Mouse (Mus musculus) adrenal gland, postnatal 36 days (tissue): Measurements from ENCODE around the gene Zfp64. TPM values are rescaled to one million over a fixed set of nuclear protein-coding genes. Genes with fewer than 3 reads are reported as not detected.
A peak's percentile ranks its signal among the peaks of the same experiment; 100 is the strongest.

ENCODE experiments used
- DNase-seq, 2 experiments: peaks; one replicate each; pipeline ENCODE4 v3.0.0; 2021; ENCODE audit warnings: mixed read lengths in 1 of 2
- long read RNA-seq, 2 experiments: library from polyadenylated mRNA; stranded (forward); transcript quantifications; one replicate each; pipeline ENCODE4 v2.0.0; 2021; ENCODE audit warnings: borderline sequencing depth in 2 of 2
- total RNA-seq, 2 experiments: library from RNA; stranded (reverse); gene quantifications; 2 replicates each; pipeline ENCODE4 v1.2.3; 2021

The Zfp64 gene
- total RNA-seq, result 10 to 100 TPM; 16.9 to 18.4 TPM
- long read RNA-seq, experiment 1, transcript Zfp64-201 (6 exons, 2,438 nt), result major isoform, 16 of 31 reads
- long read RNA-seq, experiment 1, partial matches to known transcripts, result 11 of 31 reads
- long read RNA-seq, experiment 1, other reads (novel, unspliced or antisense), result 3 of 31 reads
- long read RNA-seq, experiment 2, transcript Zfp64-201 (6 exons, 2,438 nt), result major isoform, 6 of 8 reads
- long read RNA-seq, experiment 2, partial matches to known transcripts, result 0 of 8 reads
- long read RNA-seq, experiment 2, other reads (novel, unspliced or antisense), result 1 of 8 reads

- DNase-seq, result peak; percentile 94 to 96
Measured at GRCm38 (mm10) chr2:168954835-168955716, at the start of gene Zfp64. TSS of gene Zfp64 (minus strand) at chr2:168955587.

- peak; percentile 34 to 35 for DNase-seq
Measured at GRCm38 (mm10) chr2:168992642-168993420, 37.4 kb upstream of the Zfp64 start.

- no peak for DNase-seq
Measured at GRCm38 (mm10) chr2:168990957-168991356, 35.6 kb upstream of the Zfp64 start.

GRCm38 (mm10) chr2:168990061-168990753 lies 34.8 kb upstream of the Zfp64 start:
- no peak for DNase-seq

GRCm38 (mm10) chr2:168988056-168988455 lies 32.7 kb upstream of the Zfp64 start:
- DNase-seq, result no peak

GRCm38 (mm10) chr2:168987421-168987820 lies 32.0 kb upstream of the Zfp64 start:
- no peak for DNase-seq

- no peak for DNase-seq
Measured at GRCm38 (mm10) chr2:168981951-168982350, 26.6 kb upstream of the Zfp64 start.

GRCm38 (mm10) chr2:168981448-168981847 lies 26.1 kb upstream of the Zfp64 start:
- no peak for DNase-seq

GRCm38 (mm10) chr2:168980859-168981258 lies 25.5 kb upstream of the Zfp64 start:
- DNase-seq, result peak; percentile 41 to 68

GRCm38 (mm10) chr2:168979742-168980141 lies 24.4 kb upstream of the Zfp64 start:
- peak; percentile 23 to 43 for DNase-seq

GRCm38 (mm10) chr2:168978031-168978430 lies 22.6 kb upstream of the Zfp64 start:
- DNase-seq, result peak; percentile 21 to 45

GRCm38 (mm10) chr2:168970131-168970530 lies 14.7 kb upstream of the Zfp64 start:
- DNase-seq, result no peak

GRCm38 (mm10) chr2:168968136-168968925 lies 12.9 kb upstream of the Zfp64 start:
- no peak for DNase-seq

GRCm38 (mm10) chr2:168966525-168966924 lies 11.1 kb upstream of the Zfp64 start:
- DNase-seq, result no peak

- no peak for DNase-seq
Measured at GRCm38 (mm10) chr2:168964849-168965248, 9.5 kb upstream of the Zfp64 start.

GRCm38 (mm10) chr2:168961729-168962666 lies 6.6 kb upstream of the Zfp64 start:
- no peak for DNase-seq

GRCm38 (mm10) chr2:168960814-168961213 lies 5.4 kb upstream of the Zfp64 start:
- no peak for DNase-seq

GRCm38 (mm10) chr2:168959339-168959885 lies 4.0 kb upstream of the Zfp64 start:
- no peak for DNase-seq

GRCm38 (mm10) chr2:168955850-168956346 lies 511 bp upstream of the Zfp64 start:
- DNase-seq, result peak in 1 of 2 experiments; percentile 31
